Mouse (Mus musculus): ENCODE measurements around the gene Pacrg.

DNA sequence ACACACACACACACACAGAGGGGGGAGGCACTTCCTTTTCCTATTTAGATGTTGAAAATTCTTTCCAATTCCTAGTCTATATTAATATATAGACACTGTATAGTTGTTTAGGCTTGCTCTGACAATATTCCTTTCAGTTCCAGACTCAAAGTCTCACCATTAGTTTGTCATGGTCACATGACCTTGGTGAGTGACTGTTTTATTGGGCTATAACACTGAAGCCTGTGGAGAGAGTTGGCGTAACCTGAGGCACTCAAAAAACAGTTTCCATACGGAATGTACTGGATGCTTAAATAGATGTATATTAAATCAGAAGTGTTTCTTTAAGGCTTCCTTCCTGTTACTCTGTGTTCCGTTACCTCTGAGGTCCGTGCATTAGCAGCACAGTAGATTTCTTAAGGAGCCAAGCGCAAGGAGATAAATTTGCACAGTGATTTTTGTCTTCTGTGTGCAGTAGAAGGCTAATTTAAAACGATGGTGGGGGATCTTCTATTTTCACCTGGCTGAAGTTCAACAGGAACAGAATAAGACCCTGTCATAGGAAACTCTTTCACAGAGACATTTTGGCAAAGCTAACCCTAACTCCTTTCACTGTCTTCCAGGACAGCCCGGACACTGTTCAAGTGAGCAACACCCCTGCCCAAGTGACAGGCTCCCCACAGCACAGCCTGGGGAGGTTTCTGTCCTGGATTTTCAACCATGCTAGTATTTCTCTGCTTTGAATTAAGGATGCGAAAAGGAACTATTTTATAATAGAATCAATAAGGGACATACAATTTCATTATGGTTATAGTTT lies 349.5 kb downstream of the Pacrg start:
- TF ChIP-seq CTCF (conservative IDR thresholded peaks at IDR 0.05 in 1 of 2, IDR thresholded peaks at IDR 0.05 in 1 of 2; ENCODE audit: low read depth in 2 of 2, low read length in 2 of 2), result no peak
- TF ChIP-seq POLR2A (IDR thresholded peaks at IDR 0.05; ENCODE audit: low read depth, low read length), result no peak
- no peak for TF ChIP-seq MAX (IDR thresholded peaks at IDR 0.05; ENCODE audit: low read length)
- TF ChIP-seq CHD2 (IDR thresholded peaks at IDR 0.05; ENCODE audit: low read length), result no peak
- TF ChIP-seq EP300 (IDR thresholded peaks at IDR 0.05; ENCODE audit: low read length), result no peak
- no peak for TF ChIP-seq POLR2AphosphoS2 (IDR thresholded peaks at IDR 0.05; ENCODE audit: low read depth, low read length)
- TF ChIP-seq USF2 (conservative IDR thresholded peaks at IDR 0.05; ENCODE audit: low read depth, low read length), result no peak
- TF ChIP-seq USF1 (IDR thresholded peaks at IDR 0.05; ENCODE audit: low read depth, low read length), result no peak
- no peak for TF ChIP-seq UBTF (IDR thresholded peaks at IDR 0.05; ENCODE audit: low read depth, low read length)
- no peak for TF ChIP-seq ZC3H11A (IDR thresholded peaks at IDR 0.05; ENCODE audit: low read depth, low read length)
- TF ChIP-seq MXI1 (IDR thresholded peaks at IDR 0.05; ENCODE audit: low read depth, low read length), result no peak
- TF ChIP-seq ZMIZ1 (IDR thresholded peaks at IDR 0.05; ENCODE audit: low read depth, low read length), result no peak
